Mouse (Mus musculus): ENCODE results near the gene Cap1.

DNA sequence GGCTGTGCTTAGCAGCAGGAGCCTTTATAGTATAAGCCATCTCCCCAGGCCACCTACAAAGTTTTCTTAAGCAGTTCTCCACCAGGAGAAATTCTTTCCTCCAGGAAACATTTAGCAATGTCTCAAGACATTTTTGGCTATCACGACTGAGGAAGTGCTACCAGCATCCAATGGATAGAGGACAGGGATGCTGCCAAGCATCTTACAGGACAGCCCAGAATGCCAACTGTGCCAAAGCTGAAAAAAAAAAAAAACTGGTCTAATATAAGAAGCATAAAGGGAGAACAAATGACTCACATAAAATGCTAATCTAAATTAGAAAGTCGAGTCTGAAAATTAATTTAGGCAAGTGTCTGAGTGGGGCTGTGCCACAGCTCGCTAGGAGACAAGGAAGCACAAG is 3.3 kb downstream of the Cap1 start:
- TF ChIP-seq EP300 (IDR thresholded peaks at IDR 0.05; ENCODE audit: low read depth) (no peak), CTCF (IDR thresholded peaks at IDR 0.05; ENCODE audit: low read depth) (no peak)

Measured in liver, postnatal 0 days (tissue).